Mouse (Mus musculus) thymus, adult 2 months (tissue): ENCODE measurements at regions not wholly inside any gene's neighbourhood (a gene's known extent, or its start where the extent isn't known, plus 50 kb on each side); places are given as distances from the start of the nearest gene placed in this dataset.

Experiments used
- CTCF ChIP-seq: fragments of 200-500 bp; IDR thresholded peaks from 2 replicates; pipeline ENCODE4 v1.5.1; 2012; ENCODE audit warnings: mild to moderate bottlenecking, control low read depth, low read length, moderate library complexity, borderline replicate concordance; ENCODE audit not compliant: control insufficient read depth, poor library complexity, insufficient read depth; ENCODE audit errors: extremely low read depth
- POLR2A ChIP-seq: fragments of 200-500 bp; IDR thresholded peaks from 2 replicates; pipeline ENCODE4 v1.6.1; 2012; ENCODE audit warnings: mild to moderate bottlenecking, low read length, control low read depth, moderate library complexity; ENCODE audit not compliant: control insufficient read depth, poor library complexity, insufficient read depth; ENCODE audit errors: extremely low read depth

DNA sequence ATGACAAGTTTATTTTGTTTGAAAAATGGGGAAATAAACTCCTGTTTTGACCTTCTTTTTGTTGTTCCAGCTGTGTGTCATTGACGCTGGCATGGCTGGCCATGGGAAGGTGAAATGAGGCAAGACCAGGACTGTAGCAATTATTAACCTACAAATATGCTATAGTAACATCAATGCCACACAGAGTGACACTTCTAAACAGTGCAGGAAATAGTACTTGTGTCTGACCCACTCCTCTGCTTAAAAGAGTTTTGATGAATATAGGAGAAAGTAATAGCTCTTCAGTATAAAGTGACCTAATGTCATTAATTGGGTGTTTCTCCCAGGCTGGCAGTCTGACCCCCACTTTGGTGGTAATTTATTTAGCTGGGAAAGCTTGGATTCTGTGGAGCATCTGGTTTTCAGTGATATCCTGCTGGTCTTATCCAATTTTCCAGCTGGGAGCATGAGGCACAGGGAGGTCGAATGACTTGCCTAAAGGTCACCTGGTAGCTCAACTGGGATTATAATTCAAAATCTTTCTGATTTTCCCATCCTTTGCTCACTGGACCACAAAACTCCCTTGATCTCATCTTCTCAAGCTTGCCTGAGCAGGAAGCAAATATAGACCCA lies 397.6 kb upstream of the Jag1 start:
- TF ChIP-seq POLR2A (no peak), CTCF (no peak)
